Mouse (Mus musculus) lung, postnatal 0 days (tissue): ENCODE measurements around the gene Wdr47.

Source experiments
- CTCF ChIP-seq: IDR thresholded peaks from 2 replicates; pipeline ENCODE4 v1.5.1; 2016; ENCODE audit warnings: antibody characterized with exemption, mild to moderate bottlenecking
- EP300 ChIP-seq: IDR thresholded peaks from 2 replicates; pipeline ENCODE4 v1.6.1; 2016; ENCODE audit warnings: antibody characterized with exemption, mild to moderate bottlenecking, control low read depth

- no peak for TF ChIP-seq CTCF
- TF ChIP-seq EP300, result no peak
These were observed 89.9 kb downstream of the Wdr47 start for GRCm38 (mm10) chr3:108681004-108681403.
